Mouse (Mus musculus): ENCODE results near the gene Lmntd1.

Lmntd1 gene

GRCm38 (mm10) chr6:145605203-145605602, 8.9 kb downstream of the Lmntd1 start:
- no peak for DNase-seq (ENCODE audit: low read depth in 1 of 2, low spot score in 2 of 2)

DNA sequence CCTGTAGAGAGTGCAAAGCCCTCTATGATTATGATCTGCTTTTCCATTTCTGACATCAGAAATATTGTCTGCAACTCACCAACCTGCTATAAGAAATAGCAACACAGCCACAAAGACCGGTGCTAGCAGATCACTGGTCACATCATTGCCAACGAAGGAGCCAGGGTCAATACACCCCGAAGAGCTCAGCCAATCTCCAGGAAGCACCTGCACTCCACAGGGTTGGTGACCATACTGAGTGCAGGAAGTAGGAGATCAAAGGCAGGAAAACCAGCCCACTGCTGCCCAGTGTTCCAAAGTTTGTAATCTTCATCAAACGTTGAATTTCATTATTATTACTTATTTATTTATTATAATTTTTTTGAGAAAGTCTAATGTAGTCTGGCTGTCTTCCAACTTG, 9.5 kb downstream of the Lmntd1 start:
- no peak for DNase-seq (ENCODE audit: low read depth in 1 of 2, low spot score in 2 of 2)

DNA sequence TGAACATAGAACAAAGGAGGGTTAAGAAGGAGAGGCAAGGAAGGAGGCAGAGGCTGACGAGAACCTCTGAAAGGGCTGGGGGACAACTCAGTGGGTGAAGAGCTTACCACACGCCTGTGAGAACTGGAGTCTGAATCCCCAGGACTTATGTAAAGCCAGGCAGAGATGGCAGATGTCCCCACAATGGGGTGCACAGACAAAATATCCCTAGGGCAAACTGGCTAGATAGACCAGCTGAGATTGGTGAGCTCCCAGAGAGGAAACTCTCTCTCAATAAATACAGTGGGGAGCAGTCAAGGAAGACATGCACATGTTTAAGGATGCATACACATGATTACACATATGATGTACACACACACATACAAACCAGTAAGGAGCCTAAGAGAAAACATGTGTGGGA, 10.0 kb downstream of the Lmntd1 start:
- no peak for DNase-seq (ENCODE audit: low read depth in 1 of 2, low spot score in 2 of 2)

DNA sequence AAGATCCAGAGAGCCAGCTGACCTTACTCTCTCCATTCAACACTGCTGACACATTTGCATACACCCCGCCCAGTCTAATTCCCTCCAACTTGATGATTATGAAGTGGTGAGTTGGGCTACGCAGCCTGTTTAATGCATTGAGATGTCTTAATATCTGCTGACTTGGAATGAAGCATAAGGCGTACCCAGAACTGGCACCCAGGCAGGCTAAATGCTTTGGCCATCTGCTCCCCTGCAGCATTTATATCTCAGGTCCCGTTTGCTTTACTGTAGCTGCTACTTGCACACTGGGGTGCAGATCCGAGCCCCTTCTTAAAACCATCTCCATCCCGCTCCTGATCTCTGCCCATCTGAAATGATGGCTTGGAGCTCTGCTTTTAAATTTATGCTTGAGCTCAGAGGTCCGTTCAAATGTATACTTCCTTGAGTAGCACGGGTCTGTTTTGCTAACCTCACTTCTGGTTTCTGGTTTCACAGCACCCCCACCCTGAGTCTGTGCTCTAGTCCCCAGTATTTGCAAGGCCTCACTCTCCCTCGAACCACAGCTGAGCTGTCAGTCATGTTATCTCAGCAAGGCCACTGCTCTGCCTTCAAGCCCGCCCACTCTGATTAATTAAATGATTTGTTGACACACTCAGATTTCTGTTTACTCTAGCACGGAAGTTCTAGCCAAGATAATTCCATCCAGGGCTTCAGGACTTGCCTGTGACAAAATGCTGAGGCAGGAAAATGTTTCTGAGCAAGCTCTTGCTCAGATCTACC, 15.1 kb downstream of the Lmntd1 start:
- no peak for DNase-seq (ENCODE audit: low read depth in 1 of 2, low spot score in 2 of 2)

- no peak for DNase-seq (ENCODE audit: low read depth in 1 of 2, low spot score in 2 of 2)
Measured at GRCm38 (mm10) chr6:145595905-145596304, 18.2 kb downstream of the Lmntd1 start.

- DNase-seq (ENCODE audit: low read depth in 1 of 2, low spot score in 2 of 2), result no peak
Measured at GRCm38 (mm10) chr6:145593991-145594390, 20.1 kb downstream of the Lmntd1 start.

GRCm38 (mm10) chr6:145592531-145592998, 21.6 kb downstream of the Lmntd1 start:
- DNase-seq (ENCODE audit: low read depth in 1 of 2, low spot score in 2 of 2), result no peak

DNA sequence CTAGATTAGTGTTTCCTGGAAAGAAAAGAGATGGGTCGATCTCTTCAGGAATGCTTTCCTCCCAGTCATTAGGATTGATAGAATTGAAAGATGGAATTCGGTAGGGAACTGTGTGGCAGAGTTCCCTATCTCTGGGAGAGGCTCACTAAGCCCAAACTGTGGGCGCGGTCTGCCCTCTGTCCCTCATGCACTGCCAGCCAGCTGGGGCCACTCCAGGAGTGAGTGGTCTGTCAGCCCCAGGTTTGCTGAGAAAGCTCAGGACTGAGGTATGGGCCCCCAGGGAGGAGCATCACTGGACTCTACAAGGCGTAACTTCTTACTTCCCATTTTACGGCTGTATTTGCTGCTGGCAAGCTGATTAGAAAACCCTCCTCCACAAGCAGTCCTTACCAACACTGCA, 22.1 kb downstream of the Lmntd1 start:
- no peak for DNase-seq (ENCODE audit: low read depth in 1 of 2, low spot score in 2 of 2)

GRCm38 (mm10) chr6:145591578-145591977, 22.5 kb downstream of the Lmntd1 start:
- no peak for DNase-seq (ENCODE audit: low read depth in 1 of 2, low spot score in 2 of 2)

- no peak for DNase-seq (ENCODE audit: low read depth in 1 of 2, low spot score in 2 of 2)
Measured at GRCm38 (mm10) chr6:145590501-145591293, 23.4 kb downstream of the Lmntd1 start.

GRCm38 (mm10) chr6:145585052-145585973, 28.8 kb downstream of the Lmntd1 start:
- DNase-seq (ENCODE audit: low read depth in 1 of 2, low spot score in 2 of 2), result no peak

GRCm38 (mm10) chr6:145581366-145582170, 32.6 kb downstream of the Lmntd1 start:
- no peak for DNase-seq (ENCODE audit: low read depth in 1 of 2, low spot score in 2 of 2)

DNA sequence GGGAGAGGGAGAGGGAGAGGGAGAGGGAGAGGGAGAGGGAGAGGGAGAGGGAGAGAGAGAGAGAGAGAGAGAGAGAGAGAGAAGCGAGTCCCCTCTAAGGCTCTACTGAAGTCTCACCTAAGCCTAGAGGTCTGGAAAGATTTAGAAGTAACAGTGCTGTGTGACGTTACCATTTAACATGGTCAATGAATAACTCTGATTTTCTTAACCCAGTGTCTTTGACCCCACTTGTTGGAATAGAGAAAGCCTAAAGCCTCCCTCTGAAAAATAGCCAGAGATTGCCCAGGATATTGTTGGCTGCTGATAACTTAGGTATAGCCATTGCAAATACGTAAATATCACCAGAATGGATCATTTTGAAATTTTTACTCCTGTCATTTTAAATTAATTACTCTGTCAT, 34.4 kb downstream of the Lmntd1 start:
- DNase-seq (ENCODE audit: low read depth in 1 of 2, low spot score in 2 of 2), result no peak

DNA sequence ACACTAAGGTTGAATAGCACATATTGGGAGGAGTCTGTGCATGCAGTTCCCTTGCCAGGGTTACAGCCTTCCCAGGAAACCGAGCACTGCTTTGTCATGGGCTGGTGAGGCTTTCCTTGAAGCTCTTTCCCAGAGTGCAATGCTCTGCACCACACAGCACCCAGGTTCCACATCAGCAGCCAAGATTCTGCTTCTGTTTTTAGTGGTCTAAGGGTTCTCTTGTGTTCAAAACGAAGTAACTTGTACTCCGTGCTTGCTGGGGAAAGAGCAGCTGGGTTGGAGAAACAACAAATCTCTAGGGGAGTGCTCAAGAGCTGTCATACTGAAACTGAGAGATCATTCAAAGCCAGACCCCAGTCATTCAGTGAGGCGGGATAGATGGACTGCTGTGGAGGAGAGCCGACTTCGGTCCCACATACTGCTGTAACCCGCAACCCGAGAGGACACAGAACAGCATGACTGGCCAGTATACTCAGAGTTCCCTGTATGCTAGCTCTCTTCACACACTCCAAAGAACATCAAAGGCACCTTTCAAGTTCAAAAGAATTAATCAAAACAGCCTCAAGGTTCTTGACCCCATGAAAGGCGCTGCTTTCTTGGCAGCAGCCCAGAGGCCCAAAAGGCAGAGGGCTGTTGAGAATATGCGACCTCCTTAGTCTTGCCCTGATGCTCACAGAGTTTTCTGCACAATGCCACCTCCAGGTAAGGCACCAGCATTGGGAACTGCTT, 35.5 kb downstream of the Lmntd1 start:
- no peak for DNase-seq (ENCODE audit: low read depth in 1 of 2, low spot score in 2 of 2)

- DNase-seq (ENCODE audit: low read depth in 1 of 2, low spot score in 2 of 2), result no peak
Measured at GRCm38 (mm10) chr6:145576762-145577161, 37.4 kb downstream of the Lmntd1 start.

GRCm38 (mm10) chr6:145573250-145574013, 40.7 kb downstream of the Lmntd1 start:
- DNase-seq (ENCODE audit: low read depth in 1 of 2, low spot score in 2 of 2), result no peak

DNA sequence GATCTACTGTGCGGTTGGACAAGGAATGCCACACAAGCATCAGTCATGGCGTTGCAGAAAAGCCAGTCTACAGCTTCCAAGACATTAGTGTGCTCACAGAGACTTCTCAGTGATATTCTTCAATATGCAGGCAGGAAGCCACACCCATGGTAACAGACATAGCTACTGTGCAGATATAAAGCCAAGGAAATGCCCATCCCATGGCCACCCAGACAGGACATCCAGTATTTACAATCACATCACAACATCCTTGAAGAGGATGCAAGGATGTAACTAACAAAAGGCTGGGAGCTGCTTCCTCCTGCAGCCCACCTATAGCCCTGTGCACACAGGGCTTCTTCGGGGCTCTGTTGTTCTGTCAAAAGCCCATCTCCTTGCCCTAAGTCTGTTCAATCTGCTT, 45.4 kb downstream of the Lmntd1 start:
- no peak for DNase-seq (ENCODE audit: low read depth in 1 of 2, low spot score in 2 of 2)

- no peak for DNase-seq (ENCODE audit: low read depth in 1 of 2, low spot score in 2 of 2)
Measured at GRCm38 (mm10) chr6:145567832-145568231, 46.3 kb downstream of the Lmntd1 start.

GRCm38 (mm10) chr6:145567296-145567695, 46.8 kb downstream of the Lmntd1 start:
- DNase-seq (ENCODE audit: low read depth in 1 of 2, low spot score in 2 of 2), result no peak
